Mouse (Mus musculus) neural tube, embryonic 10.5 days (tissue): ENCODE data around the gene Aarsd1.
"Not testable (repeated sequence)": the region's sequence is repeated elsewhere in the genome, so short reads cannot be mapped to it uniquely, and the experiment has no call there.

Experiments used
- DNase-seq: peaks from one replicate; pipeline ENCODE4 v3.0.0-alpha.2; 2017; ENCODE audit warnings: low spot score; ENCODE audit errors: extremely low spot score

Aarsd1 gene

DNA sequence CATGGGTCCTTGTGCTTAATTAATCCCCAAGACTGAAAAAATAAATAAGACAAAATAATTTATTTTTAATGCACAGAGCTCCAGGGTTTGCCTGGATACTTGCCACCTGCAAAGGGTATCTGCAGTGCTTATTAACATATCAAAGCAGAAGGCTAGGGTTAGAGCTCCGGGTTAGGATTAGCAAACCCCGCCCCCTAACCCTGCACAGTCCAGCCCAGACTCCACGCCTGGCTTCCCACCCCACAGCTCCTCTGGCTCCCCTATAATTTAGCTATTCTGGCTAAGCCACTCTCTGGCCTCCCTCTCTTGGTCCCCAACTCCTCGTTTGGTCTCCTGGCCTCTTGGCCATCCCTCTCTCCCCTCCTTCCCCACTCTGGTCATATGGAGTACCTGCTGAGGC is 35.6 kb downstream of the Aarsd1 start:
- DNase-seq: no peak

DNA sequence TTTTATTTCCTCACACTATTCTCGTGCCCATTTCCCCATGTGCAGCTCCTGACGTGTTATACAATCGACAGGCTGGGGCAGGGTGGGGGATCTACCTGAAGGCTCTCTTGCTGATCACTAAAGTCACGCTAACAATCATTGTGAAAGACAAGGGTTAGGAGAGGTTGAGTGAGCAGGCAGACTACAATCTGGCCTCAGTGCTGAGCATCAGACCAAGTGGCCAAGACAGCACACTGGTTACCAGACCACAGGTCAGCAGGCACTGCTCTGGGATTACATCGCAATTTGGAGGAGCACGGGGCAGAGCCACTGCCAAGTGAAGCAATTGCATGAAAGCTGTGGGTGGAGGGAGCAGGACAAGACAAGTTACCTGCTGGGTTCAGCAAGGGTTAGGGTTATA is 38.5 kb downstream of the Aarsd1 start:
- no peak for DNase-seq

DNA sequence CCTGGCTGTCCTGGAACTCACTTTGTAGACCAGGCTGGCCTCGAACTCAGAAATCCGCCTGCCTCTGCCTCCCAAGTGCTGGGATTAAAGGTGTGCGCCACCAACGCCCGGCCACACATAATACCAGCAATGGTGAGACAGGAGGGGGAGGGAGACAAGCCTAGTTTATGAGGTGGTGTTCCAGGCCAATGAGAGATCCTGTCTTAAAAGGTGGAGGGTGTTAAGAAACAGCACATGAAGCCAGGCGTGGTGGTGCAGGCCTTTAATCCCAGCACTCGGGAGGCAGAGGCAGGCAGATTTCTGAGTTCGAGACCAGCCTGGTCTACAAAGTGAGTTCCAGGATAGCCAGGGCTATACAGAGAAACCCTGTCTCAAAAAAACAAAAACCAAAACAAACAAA is 39.2 kb downstream of the Aarsd1 start:
- DNase-seq: not testable (repeated sequence)

DNA sequence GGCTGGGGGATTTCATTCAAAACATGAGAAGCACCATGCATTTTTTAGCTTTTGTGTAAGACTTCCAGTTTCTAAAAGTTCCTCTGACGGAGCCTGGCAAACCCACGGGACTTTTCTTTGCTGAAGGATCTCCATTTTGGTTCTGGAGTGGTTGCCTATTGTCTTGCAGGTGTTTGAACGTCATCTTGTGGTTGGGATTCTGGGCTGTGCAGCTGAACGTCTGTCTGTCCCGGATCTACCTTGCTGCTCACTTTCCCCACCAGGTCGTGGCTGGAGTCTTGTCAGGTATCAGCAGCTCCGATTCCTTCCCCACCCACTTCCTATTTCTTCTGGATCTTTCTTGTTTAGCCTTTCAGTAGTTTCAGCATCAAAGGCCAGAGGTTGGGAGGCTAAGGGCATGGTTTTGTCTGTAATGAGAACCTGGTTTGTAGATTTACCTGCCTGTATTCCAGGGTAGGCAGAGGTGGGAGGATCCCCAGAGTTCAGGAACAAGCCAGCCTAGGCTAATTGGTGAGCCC is 42.9 kb downstream of the Aarsd1 start:
- no peak for DNase-seq

DNA sequence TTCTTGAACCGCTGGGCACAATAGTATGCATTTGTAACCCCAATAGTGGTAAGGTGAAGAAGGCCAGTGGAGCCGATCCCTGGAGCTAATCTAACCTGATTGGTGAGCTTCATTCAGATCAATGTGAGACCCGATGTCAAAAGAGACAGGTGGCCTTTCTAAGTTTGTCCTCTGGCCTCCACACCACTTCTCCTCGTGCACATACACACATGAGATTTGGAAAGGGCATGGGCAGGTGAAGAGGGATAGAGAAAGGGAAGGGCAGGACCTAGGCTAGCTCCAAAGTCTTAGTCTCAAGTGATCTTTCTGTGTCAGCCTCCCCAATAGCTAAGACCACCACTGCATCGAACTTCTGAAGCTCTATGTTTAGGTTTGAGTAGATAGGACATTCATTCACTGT is 47.3 kb downstream of the Aarsd1 start:
- no peak for DNase-seq

DNA sequence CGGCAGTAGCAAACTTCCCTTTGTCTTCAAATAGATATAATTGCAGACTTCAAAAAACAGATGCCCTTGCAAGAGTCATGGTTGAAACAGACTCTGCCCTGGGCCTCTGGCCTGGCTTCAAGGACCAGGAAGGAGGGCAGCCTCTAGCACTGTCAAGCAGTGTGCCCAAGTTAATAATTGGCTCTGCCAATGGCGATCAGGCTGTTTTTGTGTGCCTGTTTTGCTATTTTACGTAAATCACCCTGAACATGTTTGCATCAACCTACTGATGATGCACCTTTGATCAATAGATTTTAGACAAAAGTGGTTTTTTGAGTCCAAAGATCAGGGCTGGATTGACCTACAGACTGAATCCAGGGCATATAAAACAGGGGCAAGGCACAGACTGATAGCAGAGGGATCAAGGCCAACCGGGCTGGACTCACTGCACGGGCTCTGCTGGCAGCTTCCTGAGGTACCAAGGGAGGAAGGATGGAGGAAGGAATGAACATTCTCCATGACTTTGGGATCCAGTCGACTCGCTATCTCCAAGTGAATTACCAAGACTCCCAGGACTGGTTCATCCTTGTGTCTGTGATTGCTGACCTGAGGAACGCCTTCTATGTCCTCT is 50.0 kb downstream of the Aarsd1 start, which contains the start of gene G6pc:
TSS of gene G6pc (plus strand) at position 236 of the 610 bp plus-strand sequence.
- no peak for DNase-seq

DNA sequence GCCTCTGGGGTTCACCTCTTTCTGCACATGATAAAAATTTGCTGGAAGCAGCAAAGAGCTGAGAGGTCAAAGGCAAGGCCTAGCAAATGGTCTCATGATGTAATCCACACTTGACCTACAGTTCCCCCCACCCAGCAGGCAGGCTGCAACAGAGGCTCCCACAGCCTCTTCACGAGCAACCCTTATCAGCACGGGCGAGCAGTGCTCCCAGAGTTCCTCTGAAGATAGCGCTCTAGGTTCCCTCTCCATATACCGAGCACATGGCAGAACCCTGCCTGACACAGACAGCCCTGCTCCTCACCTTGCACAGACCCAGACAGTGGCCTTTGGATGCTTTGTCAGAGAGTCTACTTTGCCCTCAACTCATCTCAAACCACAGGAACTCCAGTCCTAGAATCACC is 52.9 kb downstream of the Aarsd1 start:
- no peak for DNase-seq

DNA sequence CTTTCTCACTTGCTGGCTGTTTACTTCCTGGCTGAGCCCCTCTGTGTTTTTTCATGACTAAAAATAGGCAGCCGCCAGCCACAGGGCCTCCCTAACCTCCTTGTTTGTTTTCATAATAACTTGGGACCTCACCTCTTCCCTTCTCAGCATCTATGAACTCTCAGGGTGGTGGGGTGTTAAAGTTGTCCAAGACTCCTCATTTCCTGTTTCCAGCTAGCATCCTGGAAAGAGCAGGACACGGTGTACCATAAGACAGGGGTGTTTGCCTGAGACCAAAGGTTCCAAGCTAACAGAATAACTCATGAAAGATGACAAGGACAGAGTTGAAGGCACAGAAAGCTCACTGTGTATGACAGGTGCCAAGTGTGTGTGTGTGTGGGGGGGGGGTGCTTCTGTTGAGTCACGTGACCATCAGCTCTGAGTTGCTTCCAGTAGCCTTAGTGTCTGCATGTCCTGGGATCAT is 56.7 kb downstream of the Aarsd1 start:
- DNase-seq: no peak

DNA sequence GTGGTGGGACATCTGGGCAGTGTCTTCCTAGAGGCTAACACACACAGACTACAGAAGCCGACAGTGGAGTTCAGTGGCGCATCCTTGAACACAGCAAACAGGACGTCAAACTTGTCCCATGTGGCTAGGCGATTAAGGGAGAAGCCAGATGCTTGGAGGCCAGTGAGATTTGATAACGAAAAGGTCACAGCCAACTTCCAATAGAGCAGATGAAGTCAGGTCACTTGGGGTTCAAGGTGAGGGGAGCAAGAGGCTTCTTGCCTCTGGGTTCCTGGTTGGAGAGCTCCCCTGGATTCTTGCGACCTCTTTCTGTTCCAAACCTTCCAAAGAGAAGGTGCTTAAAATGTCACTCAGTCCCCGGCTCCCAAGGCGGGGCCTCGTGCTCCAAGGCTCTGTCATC is 57.6 kb downstream of the Aarsd1 start:
- no peak for DNase-seq

DNA sequence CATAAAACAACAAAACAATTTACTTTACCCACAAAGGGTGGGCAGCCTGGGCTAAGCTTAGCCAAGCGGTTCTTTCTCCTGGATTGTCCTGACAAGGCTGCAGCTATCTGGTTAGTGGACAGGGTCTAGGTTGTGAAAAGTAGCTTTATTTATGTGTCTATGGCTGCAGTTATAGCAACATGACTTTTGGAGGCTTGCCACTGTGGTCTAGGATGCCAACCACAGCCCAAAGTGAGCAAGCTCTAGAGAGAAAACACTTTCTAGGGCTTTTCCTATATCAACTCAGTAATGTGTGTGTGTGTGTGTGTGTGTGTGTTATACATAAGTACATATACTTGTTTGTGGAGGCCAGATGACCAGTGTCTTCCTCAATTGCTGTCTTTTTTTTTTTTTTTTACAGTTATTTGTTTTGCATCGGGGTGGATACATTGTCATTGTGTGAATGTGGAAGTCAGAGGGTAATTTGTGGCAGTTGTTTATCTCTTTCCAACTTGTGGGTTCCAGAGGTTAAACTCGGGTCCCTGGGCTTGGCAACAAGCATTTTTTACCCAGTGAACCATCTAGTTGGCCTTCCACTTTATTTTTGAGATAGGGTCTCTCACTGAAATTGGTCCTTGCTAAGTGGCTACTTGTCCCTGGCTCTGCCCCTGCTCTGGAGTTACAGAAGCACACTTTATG is 59.8 kb downstream of the Aarsd1 start:
- no peak for DNase-seq
